Mouse (Mus musculus): ENCODE results near the gene Rab7b. TPM values are rescaled to one million over a fixed set of nuclear protein-coding genes. Genes with fewer than 3 reads are reported as not detected.

Rab7b gene
- polyA plus RNA-seq, 1 experiment: 6.5 TPM

DNA sequence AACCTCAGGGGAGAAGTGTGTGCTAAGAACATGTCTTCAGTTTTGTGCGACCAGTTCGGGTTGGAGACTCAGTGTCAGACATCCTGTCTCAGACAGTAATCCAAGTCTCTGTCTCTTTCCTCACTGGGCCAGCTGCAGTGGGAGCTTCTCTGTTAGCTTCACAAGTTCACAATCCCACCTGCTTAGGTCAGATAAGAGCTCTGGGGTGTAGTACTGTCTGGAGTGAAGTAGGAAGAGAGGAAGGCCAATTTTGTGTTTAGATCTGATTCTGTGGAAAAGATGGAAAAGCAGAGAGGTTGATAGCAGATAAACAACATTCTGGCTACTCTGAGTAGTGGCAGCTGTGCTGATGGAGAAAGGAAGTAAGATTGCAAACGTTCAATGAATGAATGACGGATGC, 11.1 kb downstream of the Rab7b start:
- peaks cover 3% of the 10 kb centered on the region for H3K4me1 ChIP-seq (ENCODE audit: control insufficient read depth, insufficient read depth, low read length)
- H3K4me3 ChIP-seq (replicated peaks; ENCODE audit: control insufficient read depth, low read depth, low read length): no peak overlapping the region
- TF ChIP-seq POLR2A (IDR thresholded peaks at IDR 0.05; ENCODE audit: borderline replicate concordance, control insufficient read depth, low read depth, low read length) (no peak), CTCF (IDR thresholded peaks at IDR 0.05; ENCODE audit: control insufficient read depth, insufficient read depth, low read length) (no peak)
- WGBS: 51% methylated on average over 4 of the region's 4 CpGs
- no peak overlapping the region for H3K27ac ChIP-seq (ENCODE audit: control insufficient read depth, insufficient read depth, low read depth, low read length, poor library complexity)

DNA sequence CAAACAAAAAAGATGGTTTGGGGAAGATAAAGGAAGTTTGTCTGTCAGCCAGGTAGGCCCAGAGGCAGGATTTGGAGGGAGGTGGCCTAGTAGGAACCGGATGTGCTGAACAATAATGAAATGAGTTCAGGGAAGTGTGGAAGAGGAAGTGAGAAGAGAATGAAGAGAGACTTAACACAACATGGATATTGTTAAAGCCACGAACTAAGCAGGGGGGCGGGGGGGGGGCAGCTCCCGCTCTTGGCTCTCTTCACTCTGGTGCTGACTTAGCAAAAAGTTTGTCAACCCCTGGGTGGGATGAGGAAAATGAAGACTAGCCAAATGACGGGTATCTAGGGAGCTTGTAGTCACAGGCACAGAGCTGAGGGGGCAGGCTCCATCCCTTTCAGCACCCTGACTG, 12.0 kb downstream of the Rab7b start:
- Histone ChIP-seq H3K27ac (ENCODE audit: control insufficient read depth, insufficient read depth, low read depth, low read length, poor library complexity) (no peak overlapping the region; the same call in 1 of the 2 replicates), H3K4me3 (replicated peaks; ENCODE audit: control insufficient read depth, low read depth, low read length) (no peak overlapping the region), H3K4me1 (ENCODE audit: control insufficient read depth, insufficient read depth, low read length) (peaks cover 3% of the 10 kb centered on the region)
- TF ChIP-seq POLR2A (IDR thresholded peaks at IDR 0.05; ENCODE audit: borderline replicate concordance, control insufficient read depth, low read depth, low read length): no peak
- TF ChIP-seq CTCF (IDR thresholded peaks at IDR 0.05; ENCODE audit: control insufficient read depth, insufficient read depth, low read length): no peak
- 17% methylated on average over 5 of the region's 5 CpGs for WGBS

DNA sequence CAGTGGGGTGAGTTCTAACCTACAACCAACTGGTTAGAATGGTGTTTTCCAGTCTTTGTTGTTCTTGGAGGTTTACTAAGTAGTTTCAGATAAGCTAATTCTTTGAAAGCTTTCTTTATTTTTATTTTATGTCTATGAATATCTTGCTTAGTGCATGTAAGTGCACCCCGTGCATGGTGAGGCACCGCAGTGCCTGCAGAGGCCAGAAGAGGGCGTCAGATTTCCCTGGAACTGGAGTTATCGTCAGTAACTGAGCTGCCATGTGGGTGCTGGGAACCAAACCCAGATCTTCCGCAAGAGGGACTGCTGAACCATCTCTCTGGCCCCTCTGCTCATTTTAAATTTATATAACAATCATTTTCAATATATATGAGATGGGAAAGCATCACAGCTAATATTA, 12.9 kb downstream of the Rab7b start:
- Histone ChIP-seq H3K27ac (ENCODE audit: control insufficient read depth, insufficient read depth, low read depth, low read length, poor library complexity) (no peak overlapping the region), H3K4me1 (ENCODE audit: control insufficient read depth, insufficient read depth, low read length) (peaks cover 3% of the 10 kb centered on the region), H3K4me3 (replicated peaks; ENCODE audit: control insufficient read depth, low read depth, low read length) (no peak overlapping the region)
- 81% methylated on average over 5 of the region's 5 CpGs for WGBS
- no peak for TF ChIP-seq CTCF (IDR thresholded peaks at IDR 0.05; ENCODE audit: control insufficient read depth, insufficient read depth, low read length)
- TF ChIP-seq POLR2A (IDR thresholded peaks at IDR 0.05; ENCODE audit: borderline replicate concordance, control insufficient read depth, low read depth, low read length): no peak

DNA sequence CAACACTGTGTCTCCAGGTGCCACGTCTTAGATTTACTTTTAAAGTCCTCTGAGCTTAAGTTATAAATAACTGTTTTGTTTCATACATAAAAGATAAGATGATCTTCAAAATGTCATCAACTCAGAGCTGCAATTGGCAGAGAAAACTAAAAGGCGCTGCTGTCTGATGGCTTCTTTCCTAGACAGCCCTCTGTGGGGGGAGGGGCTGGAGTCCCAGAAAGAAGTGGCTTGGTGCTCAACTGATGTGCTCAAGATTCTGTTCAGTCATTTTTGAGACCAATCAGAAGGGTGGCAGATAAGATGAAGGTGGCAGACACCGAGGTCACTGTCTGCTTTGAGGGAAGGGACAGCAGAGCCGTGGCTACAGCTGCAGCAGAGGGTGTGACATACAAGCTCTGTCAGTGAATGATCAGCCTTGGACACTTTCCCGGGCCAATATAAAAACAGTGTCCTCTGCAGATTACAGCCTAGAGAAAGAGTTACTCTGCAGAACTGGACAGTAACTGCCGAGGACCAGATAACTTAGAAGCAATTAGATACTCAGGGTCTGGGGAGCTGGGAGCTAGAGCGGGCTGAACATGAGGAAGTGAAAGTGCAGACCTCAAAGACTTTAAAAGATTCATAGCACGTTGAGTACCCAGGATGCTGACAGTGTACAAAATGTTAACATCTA, 13.7 kb downstream of the Rab7b start:
- Histone ChIP-seq H3K4me1 (ENCODE audit: control insufficient read depth, insufficient read depth, low read length) (peaks cover 3% of the 10 kb centered on the region), H3K27ac (ENCODE audit: control insufficient read depth, insufficient read depth, low read depth, low read length, poor library complexity) (no peak overlapping the region), H3K4me3 (replicated peaks; ENCODE audit: control insufficient read depth, low read depth, low read length) (no peak overlapping the region)
- TF ChIP-seq POLR2A (IDR thresholded peaks at IDR 0.05; ENCODE audit: borderline replicate concordance, control insufficient read depth, low read depth, low read length): no peak
- no peak for TF ChIP-seq CTCF (IDR thresholded peaks at IDR 0.05; ENCODE audit: control insufficient read depth, insufficient read depth, low read length)
- WGBS: 26% methylated on average over 8 of the region's 8 CpGs

DNA sequence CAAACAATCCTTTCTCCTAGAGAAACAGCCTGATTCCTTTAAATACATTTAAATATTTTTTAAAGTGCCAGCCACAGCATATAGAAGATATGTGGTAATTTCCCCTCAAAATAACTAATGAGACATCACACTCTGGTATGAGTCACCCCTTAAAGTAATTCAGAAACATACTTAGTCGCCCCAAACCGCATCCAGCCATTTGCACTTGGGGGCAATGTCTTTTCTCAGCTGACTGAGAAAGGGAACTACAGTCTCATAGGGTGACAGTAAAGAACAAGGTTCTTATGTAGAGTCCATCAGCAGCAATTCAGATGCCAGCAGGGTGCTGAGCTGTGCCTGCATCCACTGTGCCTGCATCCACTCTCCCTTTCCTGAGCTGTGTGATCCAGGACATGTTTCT, 15.0 kb downstream of the Rab7b start:
- 50% methylated on average over 2 of the region's 2 CpGs for WGBS
- TF ChIP-seq CTCF (IDR thresholded peaks at IDR 0.05; ENCODE audit: control insufficient read depth, insufficient read depth, low read length): no peak
- TF ChIP-seq POLR2A (IDR thresholded peaks at IDR 0.05; ENCODE audit: borderline replicate concordance, control insufficient read depth, low read depth, low read length): no peak
- H3K4me3 ChIP-seq (replicated peaks; ENCODE audit: control insufficient read depth, low read depth, low read length): no peak overlapping the region
- no peak overlapping the region for H3K27ac ChIP-seq (ENCODE audit: control insufficient read depth, insufficient read depth, low read depth, low read length, poor library complexity)
- H3K4me1 ChIP-seq (ENCODE audit: control insufficient read depth, insufficient read depth, low read length): peaks cover 3% of the 10 kb centered on the region

DNA sequence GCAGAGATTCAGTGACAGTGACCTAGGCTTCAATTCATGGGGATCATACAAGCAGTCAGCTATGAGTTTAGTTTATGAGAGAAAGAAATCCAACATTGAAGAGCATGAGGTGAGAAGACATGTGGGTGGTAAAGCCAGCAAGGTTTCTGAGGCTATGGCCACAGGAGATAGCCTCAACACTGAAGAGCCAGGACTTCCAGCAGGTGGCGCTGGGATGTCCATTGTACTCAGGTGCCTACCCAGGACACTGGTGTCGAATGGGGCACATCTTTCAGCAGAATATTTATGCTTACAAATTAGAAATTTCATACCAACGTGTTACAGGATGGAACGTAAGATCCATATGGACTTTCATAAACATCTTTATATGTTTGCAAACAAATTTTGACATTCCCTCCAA, 19.8 kb downstream of the Rab7b start:
- TF ChIP-seq CTCF (IDR thresholded peaks at IDR 0.05; ENCODE audit: control insufficient read depth, insufficient read depth, low read length) (peak; percentile 85), POLR2A (IDR thresholded peaks at IDR 0.05; ENCODE audit: borderline replicate concordance, control insufficient read depth, low read depth, low read length) (no peak)
- 20% methylated on average over 4 of the region's 4 CpGs for WGBS
- no peaks in the 10 kb centered on the region; the same call in 1 of the 2 replicates for H3K4me1 ChIP-seq (ENCODE audit: control insufficient read depth, insufficient read depth, low read length)
- no peak overlapping the region for H3K27ac ChIP-seq (ENCODE audit: control insufficient read depth, insufficient read depth, low read depth, low read length, poor library complexity)
- no peak overlapping the region for H3K4me3 ChIP-seq (replicated peaks; ENCODE audit: control insufficient read depth, low read depth, low read length)

DNA sequence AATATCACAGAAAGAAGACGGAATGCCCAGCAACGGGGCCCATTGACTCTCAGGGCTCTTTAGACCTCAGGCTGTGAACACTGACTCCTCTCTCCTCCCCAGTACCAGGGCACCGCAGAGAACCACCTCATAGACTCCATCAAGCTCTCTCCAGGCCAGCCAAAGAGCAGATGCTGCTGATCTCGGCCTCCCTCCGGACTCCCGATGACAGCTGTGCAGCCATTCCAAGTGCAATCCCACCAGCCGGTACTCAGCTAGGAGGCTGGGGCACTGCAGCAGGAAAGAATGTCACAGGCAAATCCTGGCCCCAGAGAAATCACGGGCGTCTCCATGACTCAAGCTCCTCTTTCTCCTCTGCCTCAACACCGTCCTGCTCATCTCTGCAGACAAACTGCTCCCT, 23.0 kb downstream of the Rab7b start:
- WGBS: 85% methylated on average over 10 of the region's 10 CpGs
- H3K4me3 ChIP-seq (replicated peaks; ENCODE audit: control insufficient read depth, low read depth, low read length): no peak overlapping the region
- no peak overlapping the region for H3K27ac ChIP-seq (ENCODE audit: control insufficient read depth, insufficient read depth, low read depth, low read length, poor library complexity)
- H3K4me1 ChIP-seq (ENCODE audit: control insufficient read depth, insufficient read depth, low read length): no peaks in the 10 kb centered on the region
- TF ChIP-seq POLR2A (IDR thresholded peaks at IDR 0.05; ENCODE audit: borderline replicate concordance, control insufficient read depth, low read depth, low read length): no peak
- no peak for TF ChIP-seq CTCF (IDR thresholded peaks at IDR 0.05; ENCODE audit: control insufficient read depth, insufficient read depth, low read length)

DNA sequence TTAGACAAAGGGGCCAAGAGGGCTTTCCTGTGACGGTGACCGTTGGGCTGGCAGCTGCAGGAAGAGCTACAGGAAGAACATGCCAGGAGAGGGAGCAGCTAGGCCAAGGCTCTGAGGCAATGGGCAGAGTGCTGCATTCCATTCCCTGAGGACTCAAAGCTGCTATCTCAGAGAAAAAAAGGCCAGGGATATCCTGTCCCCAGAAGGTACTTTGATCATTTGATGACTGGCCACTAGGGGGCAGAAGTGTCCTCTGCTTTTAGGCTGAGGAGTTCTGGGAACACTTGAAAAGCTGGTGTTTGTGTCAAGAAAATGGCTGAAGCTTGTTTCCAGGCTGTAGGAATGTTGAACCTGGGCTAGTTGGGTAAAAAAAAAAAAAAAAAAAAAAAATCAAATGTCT, 23.9 kb downstream of the Rab7b start:
- Histone ChIP-seq H3K4me3 (replicated peaks; ENCODE audit: control insufficient read depth, low read depth, low read length) (no peak overlapping the region), H3K27ac (ENCODE audit: control insufficient read depth, insufficient read depth, low read depth, low read length, poor library complexity) (no peak overlapping the region), H3K4me1 (ENCODE audit: control insufficient read depth, insufficient read depth, low read length) (no peaks in the 10 kb centered on the region)
- 44% methylated on average over 2 of the region's 2 CpGs for WGBS
- TF ChIP-seq POLR2A (IDR thresholded peaks at IDR 0.05; ENCODE audit: borderline replicate concordance, control insufficient read depth, low read depth, low read length) (no peak), CTCF (IDR thresholded peaks at IDR 0.05; ENCODE audit: control insufficient read depth, insufficient read depth, low read length) (peak; percentile 49)
